Mouse (Mus musculus) embryonic fibroblast, embryonic 13.5 days (primary cell): ENCODE data around the gene Map3k5.

ENCODE experiments used
- CTCF ChIP-seq: IDR thresholded peaks from 2 replicates; pipeline ENCODE4 v1.5.1; 2011; ENCODE audit warnings: mild to moderate bottlenecking, control low read depth, low read length, moderate library complexity, borderline replicate concordance; ENCODE audit not compliant: insufficient read depth
- POLR2A ChIP-seq: IDR thresholded peaks from 2 replicates; pipeline ENCODE4 v1.6.1; 2011; ENCODE audit warnings: low read depth, mild to moderate bottlenecking, control low read depth, low read length, moderate library complexity

- no peak for TF ChIP-seq POLR2A
- TF ChIP-seq CTCF, result no peak
Observed at GRCm38 (mm10) chr10:19991237-19991865, 57.1 kb downstream of the Map3k5 start.
